Mouse (Mus musculus) ovary, postnatal 14 days (tissue): ENCODE results near the gene Traf5.

ENCODE experiments used
- DNase-seq: peaks from one replicate; pipeline ENCODE4 v3.0.0; 2022; ENCODE audit warnings: low spot score

Gene Traf5

DNA sequence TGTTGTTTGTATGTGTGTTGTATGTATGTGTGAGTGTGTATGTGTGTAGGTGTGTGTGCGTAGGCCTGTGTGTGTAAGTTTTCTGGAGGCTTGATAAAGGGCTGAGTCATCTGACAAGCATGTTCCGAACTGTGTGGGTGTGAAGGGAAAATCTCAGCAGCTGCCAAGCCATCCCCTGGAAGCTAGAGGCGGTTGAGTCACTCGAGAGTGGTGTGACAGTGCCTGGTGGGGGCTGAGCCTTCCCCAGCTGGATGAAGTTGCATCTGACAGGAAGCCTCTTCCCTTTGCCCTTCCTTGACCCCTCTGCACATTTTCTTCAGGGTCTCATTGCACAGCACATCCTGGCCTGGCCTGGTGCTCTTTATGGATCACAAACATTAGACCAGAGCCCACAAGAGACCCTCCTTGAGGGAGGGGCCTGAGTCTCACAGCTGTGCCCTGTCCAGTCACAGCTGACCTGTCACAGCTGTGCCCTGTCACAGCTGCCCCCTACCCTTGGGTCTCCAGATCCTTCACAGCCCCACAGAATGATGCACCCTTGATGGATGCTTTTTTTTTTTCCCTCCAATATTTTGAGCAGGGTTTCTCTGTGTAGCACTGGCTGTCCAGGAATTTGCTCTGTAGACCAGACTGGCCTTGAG lies 30.6 kb downstream of the Traf5 start:
- DNase-seq = no peak

GRCm38 (mm10) chr1:192058911-192059310 lies 33.4 kb downstream of the Traf5 start:
- DNase-seq = no peak

GRCm38 (mm10) chr1:192053726-192054125 lies 38.6 kb downstream of the Traf5 start:
- DNase-seq = no peak

DNA sequence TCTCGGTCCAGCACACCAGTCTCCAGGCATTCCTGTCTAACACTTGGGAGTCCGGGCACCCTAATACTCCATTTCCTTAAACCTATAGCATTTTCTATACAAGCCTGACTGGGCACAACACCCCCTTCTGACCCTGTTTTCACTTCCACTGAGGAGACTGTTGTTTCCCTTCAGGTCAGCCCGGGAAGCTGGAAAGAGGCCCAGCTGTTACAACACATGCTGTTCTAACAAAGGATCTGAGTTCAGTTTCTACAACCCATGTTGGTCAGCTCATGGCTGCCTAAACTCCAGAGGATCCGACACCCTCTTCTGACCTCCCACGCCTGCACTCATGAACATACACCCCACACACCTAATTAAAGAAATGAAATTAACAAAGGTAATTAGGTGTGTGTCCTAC lies 39.4 kb downstream of the Traf5 start:
- no peak for DNase-seq

GRCm38 (mm10) chr1:192052461-192052860 lies 39.9 kb downstream of the Traf5 start:
- no peak for DNase-seq

GRCm38 (mm10) chr1:191999022-191999421 lies 93.3 kb downstream of the Traf5 start:
- DNase-seq = no peak

- DNase-seq = no peak
Observed at GRCm38 (mm10) chr1:191996621-191997185, 95.7 kb downstream of the Traf5 start.

DNA sequence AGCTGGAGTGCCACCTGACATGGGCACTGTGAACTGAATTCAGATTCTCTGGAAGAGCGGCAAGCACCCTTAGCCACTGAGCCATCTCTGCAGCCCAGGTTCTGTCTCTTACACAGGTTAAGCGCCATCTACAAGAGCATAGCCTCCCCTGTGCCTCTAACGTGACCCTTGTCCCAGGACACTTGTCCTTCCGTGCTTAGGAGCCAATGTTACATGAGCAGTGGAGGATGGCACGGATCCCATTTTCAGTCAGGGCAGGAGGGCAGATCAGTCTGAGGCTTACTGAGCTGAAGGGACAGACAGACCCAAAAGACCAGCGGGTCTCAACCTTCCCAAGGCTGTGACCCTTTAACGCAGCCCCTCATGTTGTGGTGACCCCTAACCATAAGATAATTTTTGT lies 96.4 kb downstream of the Traf5 start:
- no peak for DNase-seq

GRCm38 (mm10) chr1:191995488-191995887 lies 96.9 kb downstream of the Traf5 start:
- peak; percentile 57 for DNase-seq

DNA sequence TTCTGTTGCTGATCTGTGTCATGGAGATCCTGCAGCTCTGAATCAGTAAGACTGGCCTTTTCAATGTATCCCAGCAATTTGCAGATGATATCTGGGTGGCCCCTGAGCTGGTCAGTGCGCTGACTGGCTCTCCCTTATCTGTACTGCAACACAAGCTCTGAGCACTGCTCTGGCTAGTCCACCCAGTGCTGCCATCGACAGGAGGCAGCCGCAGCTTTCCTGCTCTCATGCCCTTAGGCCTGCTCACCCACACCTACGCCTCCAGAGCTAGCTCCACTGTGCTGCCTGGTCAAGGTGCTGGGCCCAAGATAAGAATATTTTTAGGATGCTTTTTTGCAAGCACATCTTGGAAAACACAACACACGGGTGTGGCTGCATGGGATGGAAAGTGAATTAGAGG lies 97.9 kb downstream of the Traf5 start:
- no peak for DNase-seq

DNA sequence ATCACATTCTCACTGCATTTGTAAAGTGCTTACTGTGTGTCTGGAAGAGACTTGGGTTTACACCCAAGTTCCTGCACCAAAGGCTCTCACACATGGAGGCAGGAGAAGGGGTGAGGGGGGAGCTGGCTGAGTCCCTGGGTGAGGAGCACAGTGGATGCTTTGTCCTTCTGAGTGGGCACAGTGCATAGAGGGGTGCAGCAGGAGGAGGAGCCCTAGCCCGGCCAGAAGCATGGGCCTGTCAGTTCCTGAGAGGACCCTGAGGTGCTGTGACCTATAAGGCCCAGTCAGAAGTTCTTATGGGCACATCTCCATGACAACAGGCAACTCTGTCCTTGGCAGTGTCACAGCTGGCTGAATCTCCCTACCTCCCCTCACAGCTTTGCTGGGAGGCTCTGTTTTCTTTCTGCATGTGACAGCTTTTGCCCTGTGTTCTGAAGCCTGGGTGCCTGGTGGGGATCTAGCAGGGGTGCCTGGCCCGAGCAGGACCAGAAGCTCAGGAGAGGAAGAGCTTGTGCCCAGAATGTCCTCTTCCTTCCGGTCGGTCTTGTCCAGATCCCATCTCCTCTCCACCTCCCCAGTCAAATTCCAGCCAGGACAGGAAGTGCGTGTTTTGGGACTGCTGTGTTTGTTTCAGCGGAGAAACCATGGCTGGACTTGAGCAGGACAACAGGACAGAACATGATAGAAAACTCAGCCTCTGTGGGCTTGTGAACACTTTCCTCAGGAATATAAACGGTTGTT lies 100.1 kb downstream of the Traf5 start:
- no peak for DNase-seq

- DNase-seq = peak; percentile 92
Observed at GRCm38 (mm10) chr1:191989994-191990393, 102.4 kb downstream of the Traf5 start.

DNA sequence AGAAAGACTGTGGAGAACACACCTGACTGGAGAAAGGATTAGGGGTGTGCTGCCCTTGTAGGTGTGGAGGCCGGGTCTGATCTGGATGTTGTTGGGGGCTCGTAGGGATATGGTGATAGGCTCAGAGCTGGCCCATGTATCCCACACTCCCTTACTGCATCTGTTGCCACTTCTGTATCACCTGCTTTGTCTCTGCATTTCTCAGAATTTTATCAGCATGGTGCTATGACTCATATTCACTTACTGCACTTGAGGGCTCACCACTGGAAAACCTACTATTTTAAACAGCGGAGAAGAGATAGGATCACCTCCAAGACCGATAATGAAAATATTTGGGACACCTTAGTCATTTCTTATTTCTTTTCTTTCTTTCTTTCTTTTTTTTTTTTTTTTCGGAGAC lies 103.3 kb downstream of the Traf5 start:
- DNase-seq = no peak

DNA sequence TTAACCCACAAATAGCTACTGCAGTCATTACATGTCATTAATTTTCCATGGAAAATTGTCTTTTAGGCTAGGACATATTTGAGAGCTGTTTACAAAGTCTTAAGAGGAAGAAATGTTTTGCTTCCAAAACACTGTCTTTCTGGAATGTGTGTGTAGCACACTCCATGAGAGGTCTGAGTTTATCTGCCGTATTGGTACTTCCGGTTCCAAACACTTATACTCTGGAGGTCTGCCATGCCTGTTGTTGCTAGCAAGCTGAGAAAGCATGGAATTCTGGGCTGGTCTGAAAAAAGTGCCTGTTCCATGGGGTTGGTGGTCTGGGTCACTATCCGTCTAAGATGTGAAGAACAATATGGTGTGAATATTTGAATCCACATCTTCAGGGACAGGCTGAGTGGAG lies 103.7 kb downstream of the Traf5 start:
- no peak for DNase-seq

DNA sequence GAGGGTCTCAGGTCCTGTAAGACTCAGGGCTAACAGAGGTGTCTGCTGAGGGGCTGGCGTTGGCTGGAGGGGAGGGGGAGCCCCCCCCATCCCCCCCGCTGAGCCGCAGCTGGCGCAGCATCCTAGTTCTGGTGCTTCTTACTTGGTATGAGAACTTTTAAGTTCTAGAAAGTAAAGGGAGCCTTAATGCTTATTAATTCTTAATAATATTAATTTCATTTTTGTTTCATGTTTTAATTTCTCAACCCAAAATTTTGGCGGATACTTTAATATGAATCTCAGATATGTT lies 104.9 kb downstream of the Traf5 start:
- no peak for DNase-seq

DNA sequence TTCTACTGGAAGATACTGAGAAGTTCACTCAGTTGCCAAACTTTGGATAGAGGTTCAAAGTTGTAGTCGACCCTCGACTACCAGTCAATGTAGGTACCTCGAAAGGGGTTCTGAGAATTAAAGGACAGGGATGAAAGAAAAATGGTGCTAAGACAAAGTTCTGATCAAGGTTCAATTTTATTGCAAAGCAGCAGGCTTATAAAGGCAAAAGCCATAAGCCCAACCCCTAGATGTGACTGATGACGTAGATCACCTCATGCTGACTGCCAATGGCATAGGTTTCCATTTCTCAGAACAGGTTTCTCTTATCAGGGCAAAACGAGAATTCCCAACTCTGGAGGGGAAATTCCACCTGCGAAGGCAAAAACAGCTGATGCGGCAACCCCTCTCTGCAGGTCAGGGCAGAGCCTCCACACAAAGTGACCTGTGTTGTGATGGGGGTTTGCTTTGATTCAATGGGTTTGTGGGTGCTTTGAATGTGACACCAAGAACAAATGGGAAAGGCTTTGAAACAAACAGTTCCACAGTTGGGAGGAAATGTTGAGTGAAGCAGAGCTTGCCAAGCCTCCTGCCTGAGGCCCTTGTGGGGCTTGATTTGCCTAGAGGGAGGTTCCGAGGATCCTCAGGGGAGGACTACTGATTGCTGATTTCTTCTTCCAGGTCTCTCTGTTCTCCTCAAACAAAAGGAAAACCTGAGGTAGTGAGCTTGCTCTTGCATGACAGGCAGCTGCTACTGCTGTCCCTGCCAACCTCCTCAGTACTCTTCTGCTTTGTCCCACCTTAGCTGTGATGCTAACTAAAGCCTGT lies 105.5 kb downstream of the Traf5 start:
- no peak for DNase-seq

GRCm38 (mm10) chr1:191981426-191982102 lies 110.8 kb downstream of the Traf5 start:
- DNase-seq = peak; percentile 26

DNA sequence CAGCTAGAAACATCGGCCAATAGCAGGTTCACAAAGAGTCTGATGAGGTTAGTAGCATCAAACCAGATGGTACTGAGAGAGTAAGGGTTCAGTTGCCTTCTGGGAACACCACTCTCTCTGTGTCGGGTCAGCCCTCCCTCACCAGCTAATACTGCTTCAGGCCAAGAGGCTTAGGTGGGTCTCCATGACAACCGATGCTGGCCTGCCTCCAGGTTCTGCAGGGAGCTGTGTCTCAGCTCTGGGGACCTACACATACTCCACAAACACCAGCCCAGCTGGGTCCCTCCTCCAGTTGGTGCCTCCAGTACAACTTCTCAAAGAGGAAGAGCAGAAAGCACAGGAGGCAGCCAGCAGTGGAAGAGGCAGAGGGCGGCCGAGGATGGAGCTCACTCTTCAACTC lies 115.2 kb downstream of the Traf5 start, which contains the start of gene Rd3:
Gene Rd3, plus strand, starts transcription at position 184 of the 400 bp plus-strand sequence.
- peak; percentile 34 for DNase-seq

GRCm38 (mm10) chr1:191974509-191975405 lies 117.6 kb downstream of the Traf5 start:
- DNase-seq = no peak

DNA sequence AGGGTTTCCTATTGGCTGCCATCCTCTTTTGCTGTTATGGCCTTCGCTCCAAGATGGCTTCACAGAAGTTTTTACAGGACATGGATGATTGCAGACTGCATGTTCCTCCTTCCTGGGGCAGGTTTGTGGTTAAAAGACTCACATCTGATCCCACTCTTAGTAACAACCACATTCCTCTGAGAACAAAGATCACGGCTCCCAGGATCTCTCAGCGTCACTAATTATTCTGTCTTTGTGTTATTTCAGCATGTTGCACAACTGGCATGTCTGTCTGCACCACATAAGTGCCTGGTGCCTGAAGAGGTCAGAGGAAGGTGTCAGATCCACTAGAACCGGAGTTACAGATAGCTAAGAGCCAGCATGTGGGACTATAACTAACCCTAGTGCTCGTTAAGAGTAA lies 122.4 kb downstream of the Traf5 start:
- no peak for DNase-seq
